Mouse (Mus musculus): ENCODE measurements at regions not wholly inside any gene's neighbourhood (a gene's known extent, or its start where the extent isn't known, plus 50 kb on each side); places are given as distances from the start of the nearest gene placed in this dataset.

GRCm38 (mm10) chr15:59852271-59853000, 164.0 kb downstream of the 4933412E24Rik start:
- Histone ChIP-seq H3K36me3 (replicated peaks; ENCODE audit: insufficient read depth, low read length) (no peaks in the 10 kb centered on the region), H3K9ac (replicated peaks) (no peak overlapping the region), H3K4me3 (ENCODE audit: low read depth, low read length) (no peak overlapping the region), H3K27ac (ENCODE audit: low read depth) (no peak overlapping the region), H3K4me1 (ENCODE audit: insufficient read depth) (no peaks in the 10 kb centered on the region), H3K9me3 (ENCODE audit: low read length) (no peaks in the 10 kb centered on the region), H3K4me2 (ENCODE audit: low read depth, low read length) (no peak overlapping the region), H3K27me3 (ENCODE audit: insufficient read depth, low read length) (no peaks in the 10 kb centered on the region)
- WGBS (ENCODE audit: insufficient replicate concordance) = 73% methylated on average over 12 of the region's 12 CpGs
- DNase-seq (no peak), ATAC-seq (no peak)
- TF ChIP-seq CTCF (IDR thresholded peaks at IDR 0.05; ENCODE audit: low read depth) (no peak), EP300 (IDR thresholded peaks at IDR 0.05; ENCODE audit: low read depth) (no peak)

- H3K27me3 ChIP-seq (ENCODE audit: insufficient read depth, low read length) = no peaks in the 10 kb centered on the region
- no peak overlapping the region for H3K9ac ChIP-seq (replicated peaks)
- WGBS (ENCODE audit: insufficient replicate concordance) = 59% methylated on average over 7 of the region's 7 CpGs
- no peak overlapping the region for H3K27ac ChIP-seq (ENCODE audit: low read depth)
- ATAC-seq (peak; percentile 65), DNase-seq (no peak)
- TF ChIP-seq CTCF (IDR thresholded peaks at IDR 0.05; ENCODE audit: low read depth) (no peak; the same call in 1 of the 2 replicates), EP300 (IDR thresholded peaks at IDR 0.05; ENCODE audit: low read depth) (no peak)
- peaks cover 5% of the 10 kb centered on the region for H3K4me1 ChIP-seq (ENCODE audit: insufficient read depth)
- no peak overlapping the region for H3K4me3 ChIP-seq (ENCODE audit: low read depth, low read length)
- no peaks in the 10 kb centered on the region for H3K9me3 ChIP-seq (ENCODE audit: low read length)
- H3K4me2 ChIP-seq (ENCODE audit: low read depth, low read length) = no peak overlapping the region
- H3K36me3 ChIP-seq (replicated peaks; ENCODE audit: insufficient read depth, low read length) = no peaks in the 10 kb centered on the region
Measured at GRCm38 (mm10) chr15:59845158-59845739, 171.2 kb downstream of the 4933412E24Rik start.

- TF ChIP-seq CTCF (IDR thresholded peaks at IDR 0.05; ENCODE audit: low read depth) (no peak), EP300 (IDR thresholded peaks at IDR 0.05; ENCODE audit: low read depth) (no peak)
Measured at GRCm38 (mm10) chr15:59836631-59837030, 179.8 kb downstream of the 4933412E24Rik start.

GRCm38 (mm10) chr15:59833232-59833631, 183.2 kb downstream of the 4933412E24Rik start:
- Histone ChIP-seq H3K27ac (ENCODE audit: low read depth) (no peak overlapping the region), H3K9ac (replicated peaks) (no peak overlapping the region), H3K36me3 (replicated peaks; ENCODE audit: insufficient read depth, low read length) (no peaks in the 10 kb centered on the region), H3K4me2 (ENCODE audit: low read depth, low read length) (no peak overlapping the region), H3K27me3 (ENCODE audit: insufficient read depth, low read length) (no peaks in the 10 kb centered on the region), H3K4me3 (ENCODE audit: low read depth, low read length) (no peak overlapping the region), H3K4me1 (ENCODE audit: insufficient read depth) (peaks cover 7% of the 10 kb centered on the region; the same call in 1 of the 2 replicates), H3K9me3 (ENCODE audit: low read length) (no peaks in the 10 kb centered on the region)
- WGBS (ENCODE audit: insufficient replicate concordance) = 76% methylated on average over 3 of the region's 3 CpGs
- DNase-seq = no peak
- no peak for TF ChIP-seq EP300 (IDR thresholded peaks at IDR 0.05; ENCODE audit: low read depth)
- TF ChIP-seq CTCF (IDR thresholded peaks at IDR 0.05; ENCODE audit: low read depth) = no peak
- no peak for ATAC-seq

More at GRCm38 (mm10) chr15:59836631-59837030, 179.8 kb downstream of the 4933412E24Rik start:
- no peaks in the 10 kb centered on the region for H3K36me3 ChIP-seq (replicated peaks; ENCODE audit: insufficient read depth, low read length)
- H3K4me2 ChIP-seq (ENCODE audit: low read depth, low read length) = no peak overlapping the region
- H3K9me3 ChIP-seq (ENCODE audit: low read length) = no peaks in the 10 kb centered on the region
- no peak overlapping the region for H3K27ac ChIP-seq (ENCODE audit: low read depth)
- DNase-seq (no peak), ATAC-seq (no peak)
- no peak overlapping the region for H3K9ac ChIP-seq (replicated peaks)
- no peaks in the 10 kb centered on the region for H3K4me1 ChIP-seq (ENCODE audit: insufficient read depth)
- H3K4me3 ChIP-seq (ENCODE audit: low read depth, low read length) = no peak overlapping the region
- WGBS (ENCODE audit: insufficient replicate concordance) = 69% methylated on average over 5 of the region's 5 CpGs
- H3K27me3 ChIP-seq (ENCODE audit: insufficient read depth, low read length) = no peaks in the 10 kb centered on the region

GRCm38 (mm10) chr15:59831481-59831880, 184.9 kb downstream of the 4933412E24Rik start:
- H3K27me3 ChIP-seq (ENCODE audit: insufficient read depth, low read length) = no peaks in the 10 kb centered on the region
- no peaks in the 10 kb centered on the region for H3K9me3 ChIP-seq (ENCODE audit: low read length)
- WGBS (ENCODE audit: insufficient replicate concordance) = 34% methylated on average over 2 of the region's 2 CpGs
- H3K4me2 ChIP-seq (ENCODE audit: low read depth, low read length) = no peak overlapping the region
- DNase-seq = no peak
- H3K27ac ChIP-seq (ENCODE audit: low read depth) = no peak overlapping the region; the same call in 1 of the 2 replicates
- peaks cover 10% of the 10 kb centered on the region; the same call in 1 of the 2 replicates for H3K4me1 ChIP-seq (ENCODE audit: insufficient read depth)
- no peak overlapping the region for H3K4me3 ChIP-seq (ENCODE audit: low read depth, low read length)
- TF ChIP-seq CTCF (IDR thresholded peaks at IDR 0.05; ENCODE audit: low read depth) = no peak
- no peak for ATAC-seq
- H3K9ac ChIP-seq (replicated peaks) = no peak overlapping the region
- H3K36me3 ChIP-seq (replicated peaks; ENCODE audit: insufficient read depth, low read length) = no peaks in the 10 kb centered on the region

- DNase-seq (no peak), ATAC-seq (peak; percentile 70)
- no peaks in the 10 kb centered on the region for H3K9me3 ChIP-seq (ENCODE audit: low read length)
- H3K36me3 ChIP-seq (replicated peaks; ENCODE audit: insufficient read depth, low read length) = no peaks in the 10 kb centered on the region
- no peak overlapping the region for H3K4me3 ChIP-seq (ENCODE audit: low read depth, low read length)
- TF ChIP-seq EP300 (IDR thresholded peaks at IDR 0.05; ENCODE audit: low read depth) = peak; percentile 42; the same call in 1 of the 2 replicates
- no peak for TF ChIP-seq CTCF (IDR thresholded peaks at IDR 0.05; ENCODE audit: low read depth)
- H3K4me1 ChIP-seq (ENCODE audit: insufficient read depth) = peaks cover 10% of the 10 kb centered on the region; the same call in 1 of the 2 replicates
- no peaks in the 10 kb centered on the region for H3K27me3 ChIP-seq (ENCODE audit: insufficient read depth, low read length)
- H3K9ac ChIP-seq (replicated peaks) = no peak overlapping the region
- no peak overlapping the region for H3K27ac ChIP-seq (ENCODE audit: low read depth)
- WGBS (ENCODE audit: insufficient replicate concordance) = 66% methylated on average over 17 of the region's 17 CpGs
- no peak overlapping the region for H3K4me2 ChIP-seq (ENCODE audit: low read depth, low read length)
Measured at GRCm38 (mm10) chr15:59830553-59831462, 185.6 kb downstream of the 4933412E24Rik start.

Data from liver, postnatal 0 days (tissue).